Mouse (Mus musculus) midbrain, embryonic 14.5 days (tissue): ENCODE measurements around the gene Gabpa. TPM values are rescaled to one million over a fixed set of nuclear protein-coding genes. Genes with fewer than 3 reads are reported as not detected.

ENCODE experiments used
- polyA plus RNA-seq: library from polyadenylated mRNA; unstranded; fragments of >200 nt; fragmentation: Nextera tagmentation; extraction: Ambion mirVana; gene quantifications from 2 replicates; pipeline ENCODE4 v1.2.1, GENCODE M21; 2014

The Gabpa gene
- polyA plus RNA-seq, 1 experiment from 2014 or later, result 24.9 TPM

Other genes starting within 250 kb of the Gabpa start
- gene Mrpl39, start 99.2 kb upstream of the Gabpa start, polyA plus RNA-seq, result 34.4 and 43.1 TPM in 2 replicates
- gene Jam2, start 60.8 kb upstream of the Gabpa start, polyA plus RNA-seq, result 25.4 and 37.7 TPM in 2 replicates
- gene Atp5j, start 700 bp downstream of the Gabpa start, polyA plus RNA-seq, result 769 and 923 TPM in 2 replicates